8 mouse cellular contexts compared by ENCODE assay signal in the genomic region with DNA sequence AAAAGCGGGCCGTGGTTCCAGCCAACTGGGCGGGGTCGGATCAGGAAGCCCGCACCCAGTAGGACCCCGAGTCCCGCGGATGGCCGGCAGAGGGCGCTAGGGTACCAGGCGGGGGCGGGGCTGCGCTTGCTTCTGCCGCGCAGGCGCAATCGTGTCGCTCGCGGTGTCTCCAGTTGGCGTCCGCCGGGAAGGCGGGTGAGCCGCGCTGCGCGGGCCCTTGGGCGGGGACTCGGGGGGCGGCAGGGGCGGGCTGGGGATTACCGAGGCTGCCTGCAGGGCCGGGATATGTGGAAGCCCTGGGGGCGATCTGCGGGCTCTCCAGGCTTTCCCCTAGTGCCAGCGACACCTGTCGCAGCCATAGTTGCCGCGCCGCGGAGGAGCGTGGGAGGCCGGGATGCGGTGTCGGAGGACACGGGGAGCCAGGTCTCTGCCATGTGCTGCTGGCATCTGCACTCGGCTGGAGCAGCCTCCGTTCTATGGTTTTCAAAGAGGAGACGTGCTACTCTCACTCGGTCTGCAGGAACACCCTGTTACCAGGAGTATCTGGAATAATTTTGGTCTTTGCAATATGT. TPM values are rescaled to one million over a fixed set of nuclear protein-coding genes. Genes with fewer than 3 reads are reported as not detected.
A peak's percentile ranks its signal among the peaks of the same experiment; 100 is the strongest.
DNase-seq lines count a peak whose midpoint lies in the region; ATAC-seq lines count a peak whose summit lies in the region.

Gene Lyrm9, plus strand, starts transcription at position 143 of the 572 bp plus-strand sequence.

- DNase-seq in MN1 (ENCODE audit: low spot score): peak; percentile 95
- DNase-seq in cerebellum, adult 9-10 months: peak; percentile 96
- peak; percentile 85 to 97 for DNase-seq in frontal cortex, adult 2 months (ENCODE audit: extremely low spot score in 1 of 2, low spot score in 1 of 2)
- DNase-seq in hindbrain, embryonic 11.5 days (ENCODE audit: low spot score): peak; percentile 97
- peak; percentile 100 for DNase-seq in layer of hippocampus, postnatal 10 days (ENCODE audit: low spot score in 2 of 2)
- DNase-seq in lung, postnatal 10 days: peak; percentile 97
- DNase-seq in ovary, postnatal 36 days (ENCODE audit: low spot score): peak; percentile 99
- DNase-seq in thymus, postnatal 36 days: peak; percentile 95 to 98

- no peaks in the 10 kb centered on the region for H3K27me3 ChIP-seq in hindbrain, embryonic 11.5 days (ENCODE audit: control insufficient read depth, insufficient read depth, low read length)

- no peaks in the 10 kb centered on the region for H3K9me3 ChIP-seq in hindbrain, embryonic 11.5 days (ENCODE audit: control insufficient read depth, low read length)

- H3K4me3 ChIP-seq in hindbrain, embryonic 11.5 days (ENCODE audit: low read depth, low read length): peak within 1 kb of the TSS; percentile 58

- no peaks in the 10 kb centered on the region for H3K4me1 ChIP-seq in hindbrain, embryonic 11.5 days (replicated peaks; ENCODE audit: control insufficient read depth, insufficient read depth, low read length)

- H3K27ac ChIP-seq in hindbrain, embryonic 11.5 days (ENCODE audit: low read depth, low read length): 0 out of 2 replicates have a peak within 1 kb of the TSS, but pooled peaks have one; percentile 42

- H3K36me3 ChIP-seq in hindbrain, embryonic 11.5 days (ENCODE audit: control insufficient read depth, insufficient read depth, low read length): no peaks in the 10 kb centered on the region

- peak; percentile 78 for ATAC-seq in hindbrain, embryonic 11.5 days (ENCODE audit: low FRiP score)

- H3K4me2 ChIP-seq in hindbrain, embryonic 11.5 days (replicated peaks; ENCODE audit: low read depth, low read length): peak within 1 kb of the TSS; percentile 76

- H3K9ac ChIP-seq in hindbrain, embryonic 11.5 days (ENCODE audit: low read depth, low read length): peak within 1 kb of the TSS; percentile 85

- WGBS in hindbrain, embryonic 11.5 days: under 1% methylated on average over 44 of the region's 51 CpGs

RNA-seq across cellular contexts. Expression of gene Lyrm9, which starts in this region (rescaled TPM):
- polyA plus RNA-seq in frontal cortex, adult 2 months (2012; rRNA removed): 18.5 and 24.1 TPM in 2 replicates
- polyA plus RNA-seq in hindbrain, embryonic 11.5 days (2014; fragmentation: Nextera tagmentation; extraction: Ambion mirVana): 16.6 and 19.8 TPM in 2 replicates
- 10 to 100 TPM; 23.5 to 24.6 TPM for total RNA-seq in layer of hippocampus, postnatal 10 days (2021)

Comparison
In these comparisons a context has a peak if more than half of its experiments do, and no peak if none do; other contexts are left out.
1. Peak in every context shown above with its lines: DNase-seq, ATAC-seq, H3K4me3 ChIP-seq and H3K27ac ChIP-seq.